Mouse (Mus musculus): ENCODE measurements around the gene Frmpd2. TPM values are rescaled to one million over a fixed set of nuclear protein-coding genes. Genes with fewer than 3 reads are reported as not detected.

Gene Frmpd2
- total and polyA plus RNA-seq, 3 experiments = not detected

- H3K4me3 ChIP-seq (replicated peaks in 1 of 3; ENCODE audit: low read depth in 2 of 3, low read length in 2 of 3, poor library complexity in 1 of 3) = no peak overlapping the region
- no peaks in the 10 kb centered on the region for H3K79me2 ChIP-seq (replicated peaks; ENCODE audit: control insufficient read depth, extremely low read depth, insufficient read depth, poor library complexity, severe bottlenecking)
- H3K27ac ChIP-seq (ENCODE audit: insufficient read depth, low read depth) = no peak overlapping the region
- no peak for DNase-seq (ENCODE audit: extremely low read depth)
- H3K4me1 ChIP-seq (ENCODE audit: control insufficient read depth in 1 of 2, insufficient read depth in 2 of 2) = peaks cover 0 to 7% of the 10 kb centered on the region in 2 experiments; a peak in 2 of 4 replicates
- no peaks in the 10 kb centered on the region for H3K36me3 ChIP-seq (replicated peaks in 1 of 2; ENCODE audit: control insufficient read depth in 1 of 2, insufficient read depth in 1 of 2, low read length in 1 of 2)
- H3K4me2 ChIP-seq (ENCODE audit: insufficient read depth, low read depth, poor library complexity, severe bottlenecking) = no peak overlapping the region
- peaks cover 23% of the 10 kb centered on the region for H3K27me3 ChIP-seq (replicated peaks)
- dilution Hi-C loops (cut with MboI; ENCODE audit: extremely low pct_ligation_motif_present, extremely low pct_unique_long_range_greater_than_20kb, low sequenced_read_pairs) = no loop called here
- no peak overlapping the region for H3K9ac ChIP-seq (ENCODE audit: insufficient read depth, low read depth)
- TF ChIP-seq IRF4 (IDR thresholded peaks at IDR 0.05; ENCODE audit: low read depth, low read length) (no peak), CHD2 (IDR thresholded peaks at IDR 0.05; ENCODE audit: low read length) (no peak), MAX (IDR thresholded peaks at IDR 0.05; ENCODE audit: low read length) (no peak), BHLHE40 (IDR thresholded peaks at IDR 0.05; ENCODE audit: low read depth, low read length) (no peak), UBTF (IDR thresholded peaks at IDR 0.05; ENCODE audit: low read depth, low read length) (no peak)
- peaks cover 7% of the 10 kb centered on the region for H3K9me3 ChIP-seq (replicated peaks; ENCODE audit: low read length)
- in situ Hi-C loops (cut with MboI; ENCODE audit: low pct_ligation_motif_present, low pct_unique_long_range_greater_than_20kb, low sequenced_read_pairs) = no loop called here
Observed at GRCm38 (mm10) chr14:33539559-33540167, 68.2 kb downstream of the Frmpd2 start.

DNA sequence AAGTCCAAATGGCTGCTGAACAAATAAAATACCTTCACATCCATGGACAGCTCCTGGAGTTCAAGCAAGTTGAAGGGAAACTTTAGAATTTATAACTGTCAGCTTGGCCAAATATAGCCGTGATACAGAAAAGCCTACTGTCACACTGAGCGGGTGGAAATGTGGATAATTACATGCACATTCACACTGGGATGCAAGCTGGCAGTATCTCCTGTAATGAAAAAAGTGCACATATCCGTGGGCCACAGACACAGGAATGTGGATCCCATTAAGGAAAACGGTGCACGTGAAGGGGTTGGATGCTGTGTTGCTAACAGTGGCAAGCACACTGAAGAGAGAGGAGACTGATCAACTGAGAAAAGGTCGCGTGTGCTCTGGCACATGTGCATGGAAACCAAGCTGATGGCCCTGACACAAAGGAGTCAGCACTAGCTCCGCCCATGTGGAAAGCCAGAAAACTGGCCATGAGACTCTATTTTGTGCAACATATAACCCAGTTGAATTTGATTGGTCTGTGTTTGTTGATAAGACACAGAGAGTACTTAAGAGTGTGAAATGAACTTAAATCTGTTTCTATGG, 74.2 kb downstream of the Frmpd2 start:
- dilution Hi-C loops (cut with MboI; ENCODE audit: extremely low pct_ligation_motif_present, extremely low pct_unique_long_range_greater_than_20kb, low sequenced_read_pairs) (no loop called here), in situ Hi-C loops (cut with MboI; ENCODE audit: low pct_ligation_motif_present, low pct_unique_long_range_greater_than_20kb, low sequenced_read_pairs) (no loop called here)
- H3K4me2 ChIP-seq (ENCODE audit: insufficient read depth, low read depth, poor library complexity, severe bottlenecking) = no peak overlapping the region

GRCm38 (mm10) chr14:33548650-33549049, 77.2 kb downstream of the Frmpd2 start:
- no peaks in the 10 kb centered on the region for H3K79me2 ChIP-seq (replicated peaks; ENCODE audit: control insufficient read depth, extremely low read depth, insufficient read depth, poor library complexity, severe bottlenecking)
- H3K27ac ChIP-seq (ENCODE audit: insufficient read depth, low read depth) = no peak overlapping the region
- DNase-seq (ENCODE audit: extremely low read depth) = no peak
- in situ Hi-C loops (cut with MboI; ENCODE audit: low pct_ligation_motif_present, low pct_unique_long_range_greater_than_20kb, low sequenced_read_pairs) (no loop called here), dilution Hi-C loops (cut with MboI; ENCODE audit: extremely low pct_ligation_motif_present, extremely low pct_unique_long_range_greater_than_20kb, low sequenced_read_pairs) (no loop called here)
- no peak overlapping the region for H3K4me2 ChIP-seq (ENCODE audit: insufficient read depth, low read depth, poor library complexity, severe bottlenecking)
- no peak overlapping the region for H3K9ac ChIP-seq (ENCODE audit: insufficient read depth, low read depth)
- no peak for TF ChIP-seq MAZ (IDR thresholded peaks at IDR 0.05; ENCODE audit: low read depth, low read length)
- no peak for TF ChIP-seq MAFK (IDR thresholded peaks at IDR 0.05; ENCODE audit: insufficient replicate concordance, low read length)
- TF ChIP-seq MAX (IDR thresholded peaks at IDR 0.05; ENCODE audit: low read length) = no peak
- TF ChIP-seq POLR2A (IDR thresholded peaks at IDR 0.05; ENCODE audit: low read depth, low read length) = no peak
- TF ChIP-seq IRF4 (IDR thresholded peaks at IDR 0.05; ENCODE audit: low read depth, low read length) = no peak
- TF ChIP-seq TCF12 (IDR thresholded peaks at IDR 0.05; ENCODE audit: low read depth, low read length) = no peak
- TF ChIP-seq TBP (conservative IDR thresholded peaks at IDR 0.05; ENCODE audit: low read depth, low read length) = no peak
- no peak for TF ChIP-seq CHD2 (IDR thresholded peaks at IDR 0.05; ENCODE audit: low read length)
- TF ChIP-seq USF2 (conservative IDR thresholded peaks at IDR 0.05; ENCODE audit: low read depth, low read length) = no peak
- no peak for TF ChIP-seq BHLHE40 (IDR thresholded peaks at IDR 0.05; ENCODE audit: low read depth, low read length)
- no peak for TF ChIP-seq ELF1 (IDR thresholded peaks at IDR 0.05; ENCODE audit: low read depth, low read length)
- no peak for TF ChIP-seq EP300 (IDR thresholded peaks at IDR 0.05; ENCODE audit: low read length)
- no peak for TF ChIP-seq USF1 (IDR thresholded peaks at IDR 0.05; ENCODE audit: low read depth, low read length)
- no peak for TF ChIP-seq ZC3H11A (IDR thresholded peaks at IDR 0.05; ENCODE audit: low read depth, low read length)
- no peak for TF ChIP-seq NELFE (IDR thresholded peaks at IDR 0.05; ENCODE audit: low read depth, low read length)
- TF ChIP-seq RAD21 (IDR thresholded peaks at IDR 0.05; ENCODE audit: low read depth, low read length) = no peak
- TF ChIP-seq SIN3A (IDR thresholded peaks at IDR 0.05; ENCODE audit: low read length) = no peak
- no peak for TF ChIP-seq E2F4 (IDR thresholded peaks at IDR 0.05; ENCODE audit: insufficient replicate concordance, low read depth, low read length)
- no peak for TF ChIP-seq NRF1 (IDR thresholded peaks at IDR 0.05; ENCODE audit: low read depth, low read length)
- H3K27me3 ChIP-seq (replicated peaks) = peaks cover 20% of the 10 kb centered on the region
- H3K9me3 ChIP-seq (replicated peaks; ENCODE audit: low read length) = no peaks in the 10 kb centered on the region
- no peaks in the 10 kb centered on the region for H3K36me3 ChIP-seq (replicated peaks in 1 of 2; ENCODE audit: control insufficient read depth in 1 of 2, insufficient read depth in 1 of 2, low read length in 1 of 2)
- no peak overlapping the region for H3K4me3 ChIP-seq (replicated peaks in 1 of 3; ENCODE audit: low read depth in 2 of 3, low read length in 2 of 3, poor library complexity in 1 of 3)
- H3K4me1 ChIP-seq (ENCODE audit: control insufficient read depth in 1 of 2, insufficient read depth in 2 of 2) = no peaks in the 10 kb centered on the region

More for the DNA sequence above, 74.2 kb downstream of the Frmpd2 start:
- Histone ChIP-seq H3K79me2 (replicated peaks; ENCODE audit: control insufficient read depth, extremely low read depth, insufficient read depth, poor library complexity, severe bottlenecking) (no peaks in the 10 kb centered on the region), H3K4me3 (replicated peaks in 1 of 3; ENCODE audit: low read depth in 2 of 3, low read length in 2 of 3, poor library complexity in 1 of 3) (no peak overlapping the region), H3K4me1 (ENCODE audit: control insufficient read depth in 1 of 2, insufficient read depth in 2 of 2) (no peaks in the 10 kb centered on the region), H3K9me3 (replicated peaks; ENCODE audit: low read length) (no peaks in the 10 kb centered on the region), H3K27me3 (replicated peaks) (peaks cover 14% of the 10 kb centered on the region), H3K9ac (ENCODE audit: insufficient read depth, low read depth) (no peak overlapping the region), H3K27ac (ENCODE audit: insufficient read depth, low read depth) (no peak overlapping the region), H3K36me3 (replicated peaks in 1 of 2; ENCODE audit: control insufficient read depth in 1 of 2, insufficient read depth in 1 of 2, low read length in 1 of 2) (no peaks in the 10 kb centered on the region)
- TF ChIP-seq MEF2A (IDR thresholded peaks at IDR 0.05; ENCODE audit: borderline replicate concordance, low read depth, low read length) = no peak
- no peak for TF ChIP-seq IRF4 (IDR thresholded peaks at IDR 0.05; ENCODE audit: low read depth, low read length)
- no peak for TF ChIP-seq POLR2AphosphoS2 (IDR thresholded peaks at IDR 0.05; ENCODE audit: low read depth, low read length)
- TF ChIP-seq JUN (IDR thresholded peaks at IDR 0.05; ENCODE audit: insufficient read depth, low read depth, low read length) = no peak
- no peak for TF ChIP-seq ZC3H11A (IDR thresholded peaks at IDR 0.05; ENCODE audit: low read depth, low read length)
- TF ChIP-seq TCF12 (IDR thresholded peaks at IDR 0.05; ENCODE audit: low read depth, low read length) = no peak
- no peak for TF ChIP-seq ELF1 (IDR thresholded peaks at IDR 0.05; ENCODE audit: low read depth, low read length)
- no peak for TF ChIP-seq ZMIZ1 (IDR thresholded peaks at IDR 0.05; ENCODE audit: low read depth, low read length)
- TF ChIP-seq E2F4 (IDR thresholded peaks at IDR 0.05; ENCODE audit: insufficient replicate concordance, low read depth, low read length) = no peak
- no peak for TF ChIP-seq MAX (IDR thresholded peaks at IDR 0.05; ENCODE audit: low read length)
- TF ChIP-seq MAZ (IDR thresholded peaks at IDR 0.05; ENCODE audit: low read depth, low read length) = no peak
- TF ChIP-seq JUND (conservative IDR thresholded peaks at IDR 0.05; ENCODE audit: low read depth, low read length) = no peak
- no peak for DNase-seq (ENCODE audit: extremely low read depth)

All from CH12.LX (cell line).